Mouse (Mus musculus) brain, embryonic 14.5 days (tissue): ENCODE measurements around the gene Fam13c.

Experiments used
- CTCF ChIP-seq: fragments of 200-500 bp; IDR thresholded peaks from 2 replicates; pipeline ENCODE4 v1.5.1; 2012; ENCODE audit warnings: inconsistent platforms, mild to moderate bottlenecking, moderate library complexity, borderline replicate concordance; ENCODE audit not compliant: insufficient read depth, insufficient read length; ENCODE audit errors: extremely low read depth
- POLR2A ChIP-seq: fragments of 200-500 bp; IDR thresholded peaks from 2 replicates; pipeline ENCODE4 v1.6.1; 2012; ENCODE audit warnings: mild to moderate bottlenecking, inconsistent platforms, borderline replicate concordance; ENCODE audit not compliant: poor library complexity, insufficient read depth, insufficient read length, severe bottlenecking; ENCODE audit errors: extremely low read depth

GRCm38 (mm10) chr10:70486651-70487050, 46.4 kb downstream of the Fam13c start:
- TF ChIP-seq CTCF (no peak), POLR2A (no peak)
